Mouse (Mus musculus) liver, embryonic 16.5 days (tissue): ENCODE results near the gene Pear1. TPM values are rescaled to one million over a fixed set of nuclear protein-coding genes. Genes with fewer than 3 reads are reported as not detected.

Experiments used
- ATAC-seq: fragments of 200-750 bp; cut with Nextera tagmentation; 2 replicates; pipeline ENCODE4 v1.8.0; 2017; ENCODE audit warnings: low read depth, mild to moderate bottlenecking, moderate number of reproducible peaks, moderate library complexity
- H3K27ac ChIP-seq: fragments of 300-500 bp; sonication (generic); 2 replicates; pipeline ENCODE4 v1.5.1; 2014; ENCODE audit warnings: mild to moderate bottlenecking, low read length
- H3K27me3 ChIP-seq: fragments of 300-500 bp; sonication (generic); 2 replicates; pipeline ENCODE4 v1.6.1; 2014; ENCODE audit warnings: low read depth, low read length, mixed read lengths; ENCODE audit not compliant: control insufficient read depth, insufficient read depth
- H3K36me3 ChIP-seq: fragments of 300-500 bp; sonication (generic); 2 replicates; pipeline ENCODE4 v1.6.1; 2014; ENCODE audit warnings: mild to moderate bottlenecking; ENCODE audit not compliant: control insufficient read depth, insufficient read depth
- H3K4me1 ChIP-seq: fragments of 300-500 bp; sonication (generic); 2 replicates; pipeline ENCODE4 v1.6.1; 2014; ENCODE audit warnings: low read depth, low read length, mixed read lengths; ENCODE audit not compliant: control insufficient read depth
- H3K4me2 ChIP-seq: fragments of 300-500 bp; sonication (generic); 2 replicates; pipeline ENCODE4 v1.6.1; 2014; ENCODE audit warnings: low read depth, low read length, mixed read lengths
- H3K4me3 ChIP-seq: fragments of 300-500 bp; sonication (generic); 2 replicates; pipeline ENCODE4 v1.5.1; 2014; ENCODE audit warnings: low read depth, mild to moderate bottlenecking, low read length
- H3K9ac ChIP-seq: fragments of 300-500 bp; sonication (generic); 2 replicates; pipeline ENCODE4 v1.6.1; 2014; ENCODE audit warnings: low read depth, low read length
- H3K9me3 ChIP-seq: fragments of 300-500 bp; sonication (generic); replicated peaks from 2 replicates; pipeline ENCODE4 v1.6.1; 2016; ENCODE audit warnings: low read length; ENCODE audit not compliant: control insufficient read depth
- WGBS: fragments of 180-500 bp; shearing (Covaris S2); extraction: QIAGEN DNeasy Blood & Tissue Kit; methylation state at CpG from one replicate; pipeline ENCODE4 v1.1.7; 2014; ENCODE audit not compliant: insufficient replicate concordance; 5-methylcytosine and 5-hydroxymethylcytosine counted together
- polyA plus RNA-seq: library from polyadenylated mRNA; unstranded; fragments of >200 nt; fragmentation: Nextera tagmentation; extraction: Ambion mirVana; gene quantifications from 2 replicates; pipeline ENCODE4 v1.2.1, GENCODE M21; 2015

The Pear1 gene
- polyA plus RNA-seq, 1 experiment from 2014 or later: 6.5 TPM

- Histone ChIP-seq H3K36me3 (no peaks in the 10 kb centered on the region), H3K9ac (no peak overlapping the region), H3K4me1 (peaks cover 4% of the 10 kb centered on the region), H3K9me3 (no peaks in the 10 kb centered on the region), H3K27me3 (peaks cover 6% of the 10 kb centered on the region), H3K27ac (peak overlapping the region; percentile 71), H3K4me3 (no peak overlapping the region), H3K4me2 (peak overlapping the region; percentile 10; the same call in 1 of the 2 replicates)
- 11% methylated on average over 10 of the region's 10 CpGs for WGBS
- peak; percentile 52 for ATAC-seq
Observed at GRCm38 (mm10) chr3:87765091-87765490, 59.0 kb downstream of the Pear1 start.

- Histone ChIP-seq H3K9ac (no peak overlapping the region), H3K4me3 (no peak overlapping the region), H3K4me2 (peak overlapping the region; percentile 10; the same call in 1 of the 2 replicates), H3K9me3 (no peaks in the 10 kb centered on the region), H3K4me1 (peaks cover 4% of the 10 kb centered on the region), H3K27ac (peak overlapping the region; percentile 71), H3K36me3 (no peaks in the 10 kb centered on the region), H3K27me3 (peaks cover 6% of the 10 kb centered on the region)
- no peak for ATAC-seq
- 16% methylated on average over 10 of the region's 10 CpGs for WGBS
Observed at GRCm38 (mm10) chr3:87764506-87764905, 59.6 kb downstream of the Pear1 start.

- 0 out of 2 replicates have a peak overlapping the region, but pooled peaks have one; percentile 10 for H3K4me2 ChIP-seq
- peaks cover 4% of the 10 kb centered on the region for H3K4me1 ChIP-seq
- 12% methylated on average over 15 of the region's 15 CpGs for WGBS
- no peak; the same call in 1 of the 2 replicates for ATAC-seq
- H3K4me3 ChIP-seq: no peak overlapping the region
- peaks cover 6% of the 10 kb centered on the region for H3K27me3 ChIP-seq
- peak overlapping the region; percentile 71 for H3K27ac ChIP-seq
- H3K36me3 ChIP-seq: no peaks in the 10 kb centered on the region
- no peak overlapping the region for H3K9ac ChIP-seq
- no peaks in the 10 kb centered on the region for H3K9me3 ChIP-seq
Observed at GRCm38 (mm10) chr3:87763683-87764289, 60.3 kb downstream of the Pear1 start.

- WGBS: 58% methylated on average over 4 of the region's 4 CpGs
- no peak for ATAC-seq
- H3K4me2 ChIP-seq: no peak overlapping the region
- H3K4me1 ChIP-seq: peaks cover 4% of the 10 kb centered on the region
- H3K9me3 ChIP-seq: no peaks in the 10 kb centered on the region
- H3K36me3 ChIP-seq: no peaks in the 10 kb centered on the region
- peaks cover 1% of the 10 kb centered on the region for H3K27me3 ChIP-seq
- H3K4me3 ChIP-seq: no peak overlapping the region
- no peak overlapping the region for H3K9ac ChIP-seq
- peak overlapping the region; percentile 29 for H3K27ac ChIP-seq
Observed at GRCm38 (mm10) chr3:87763202-87763601, 60.9 kb downstream of the Pear1 start.

- no peak overlapping the region for H3K4me3 ChIP-seq
- H3K36me3 ChIP-seq: no peaks in the 10 kb centered on the region
- H3K27me3 ChIP-seq: no peaks in the 10 kb centered on the region
- H3K27ac ChIP-seq: no peak overlapping the region
- ATAC-seq: no peak
- 50% methylated on average over 20 of the region's 20 CpGs for WGBS
- peaks cover 4% of the 10 kb centered on the region for H3K4me1 ChIP-seq
- no peak overlapping the region for H3K4me2 ChIP-seq
- H3K9me3 ChIP-seq: no peaks in the 10 kb centered on the region
- no peak overlapping the region for H3K9ac ChIP-seq
Observed at GRCm38 (mm10) chr3:87761408-87762375, 62.4 kb downstream of the Pear1 start.

GRCm38 (mm10) chr3:87758641-87759040, 65.5 kb downstream of the Pear1 start:
- Histone ChIP-seq H3K4me1 (peaks cover 4% of the 10 kb centered on the region), H3K36me3 (no peaks in the 10 kb centered on the region), H3K9ac (no peak overlapping the region), H3K27me3 (no peaks in the 10 kb centered on the region), H3K4me2 (no peak overlapping the region), H3K9me3 (no peaks in the 10 kb centered on the region), H3K27ac (no peak overlapping the region), H3K4me3 (no peak overlapping the region)
- no peak for ATAC-seq
- WGBS: 31% methylated on average over 5 of the region's 5 CpGs

- no peak for ATAC-seq
- 65% methylated on average over 20 of the region's 20 CpGs for WGBS
- Histone ChIP-seq H3K4me1 (no peaks in the 10 kb centered on the region), H3K27ac (no peak overlapping the region), H3K36me3 (no peaks in the 10 kb centered on the region), H3K4me3 (no peak overlapping the region), H3K4me2 (no peak overlapping the region), H3K9me3 (no peaks in the 10 kb centered on the region), H3K9ac (no peak overlapping the region), H3K27me3 (no peaks in the 10 kb centered on the region)
Observed at GRCm38 (mm10) chr3:87756488-87756887, 67.6 kb downstream of the Pear1 start.

- Histone ChIP-seq H3K4me2 (no peak overlapping the region), H3K9ac (no peak overlapping the region)
- 16% methylated on average over 24 of the region's 24 CpGs for WGBS
Observed at GRCm38 (mm10) chr3:87755964-87756363, 68.1 kb downstream of the Pear1 start.

GRCm38 (mm10) chr3:87753829-87754228, 70.3 kb downstream of the Pear1 start:
- no peak overlapping the region for H3K4me2 ChIP-seq
- ATAC-seq: no peak
- H3K4me1 ChIP-seq: no peaks in the 10 kb centered on the region
- H3K27me3 ChIP-seq: no peaks in the 10 kb centered on the region
- H3K36me3 ChIP-seq: no peaks in the 10 kb centered on the region
- WGBS: 79% methylated on average over 13 of the region's 13 CpGs
- H3K9ac ChIP-seq: no peak overlapping the region
- H3K27ac ChIP-seq: no peak overlapping the region
- H3K9me3 ChIP-seq: no peaks in the 10 kb centered on the region
- H3K4me3 ChIP-seq: no peak overlapping the region

More at GRCm38 (mm10) chr3:87755964-87756363, 68.1 kb downstream of the Pear1 start:
- peak; percentile 65; the same call in 1 of the 2 replicates for ATAC-seq
- Histone ChIP-seq H3K4me3 (no peak overlapping the region), H3K27me3 (no peaks in the 10 kb centered on the region), H3K27ac (no peak overlapping the region), H3K36me3 (no peaks in the 10 kb centered on the region), H3K9me3 (no peaks in the 10 kb centered on the region), H3K4me1 (no peaks in the 10 kb centered on the region)
